Mouse (Mus musculus) forebrain, embryonic 15.5 days (tissue): Measurements from ENCODE around the gene Emx1. TPM values are rescaled to one million over a fixed set of nuclear protein-coding genes. Genes with fewer than 3 reads are reported as not detected.

Experiments used
- ATAC-seq: fragments of 200-750 bp; cut with Nextera tagmentation; replicated peaks from 2 replicates; pipeline ENCODE4 v1.8.0; 2017; ENCODE audit warnings: mild to moderate bottlenecking, moderate TSS enrichment, moderate library complexity
- H3K27ac ChIP-seq: fragments of 300-500 bp; sonication (generic); replicated peaks from 2 replicates; pipeline ENCODE4 v1.5.1; 2015; ENCODE audit warnings: mild to moderate bottlenecking, inconsistent platforms
- H3K27me3 ChIP-seq: fragments of 300-500 bp; sonication (generic); 2 replicates; pipeline ENCODE4 v1.6.1; 2015; ENCODE audit warnings: inconsistent platforms
- H3K36me3 ChIP-seq: fragments of 300-500 bp; sonication (generic); 2 replicates; pipeline ENCODE4 v1.6.1; 2015; ENCODE audit warnings: mild to moderate bottlenecking, inconsistent platforms
- H3K4me1 ChIP-seq: fragments of 300-500 bp; sonication (generic); 2 replicates; pipeline ENCODE4 v1.6.1; 2015; ENCODE audit warnings: inconsistent platforms
- H3K4me2 ChIP-seq: fragments of 300-500 bp; sonication (generic); replicated peaks from 2 replicates; pipeline ENCODE4 v1.6.1; 2015; ENCODE audit warnings: mild to moderate bottlenecking, inconsistent platforms
- H3K4me3 ChIP-seq: fragments of 300-500 bp; sonication (generic); 2 replicates; pipeline ENCODE4 v1.5.1; 2015; ENCODE audit warnings: mild to moderate bottlenecking, inconsistent platforms
- H3K9ac ChIP-seq: fragments of 300-500 bp; sonication (generic); replicated peaks from 2 replicates; pipeline ENCODE4 v1.6.1; 2015; ENCODE audit warnings: mild to moderate bottlenecking, inconsistent platforms
- H3K9me3 ChIP-seq: fragments of 300-500 bp; sonication (generic); 2 replicates; pipeline ENCODE4 v1.6.1; 2016; ENCODE audit warnings: inconsistent platforms
- WGBS: fragments of 180-500 bp; shearing (Covaris S2); methylation state at CpG from one replicate; pipeline ENCODE4 v1.1.7; 2015; ENCODE audit warnings: mixed read lengths; 5-methylcytosine and 5-hydroxymethylcytosine counted together
- polyA plus RNA-seq: library from polyadenylated mRNA; unstranded; fragments of >200 nt; fragmentation: Nextera tagmentation; extraction: Ambion mirVana; gene quantifications from 2 replicates; pipeline ENCODE4 v1.2.1, GENCODE M21; 2015

The Emx1 gene
- polyA plus RNA-seq, 1 experiment from 2014 or later = 68.9 TPM

DNA sequence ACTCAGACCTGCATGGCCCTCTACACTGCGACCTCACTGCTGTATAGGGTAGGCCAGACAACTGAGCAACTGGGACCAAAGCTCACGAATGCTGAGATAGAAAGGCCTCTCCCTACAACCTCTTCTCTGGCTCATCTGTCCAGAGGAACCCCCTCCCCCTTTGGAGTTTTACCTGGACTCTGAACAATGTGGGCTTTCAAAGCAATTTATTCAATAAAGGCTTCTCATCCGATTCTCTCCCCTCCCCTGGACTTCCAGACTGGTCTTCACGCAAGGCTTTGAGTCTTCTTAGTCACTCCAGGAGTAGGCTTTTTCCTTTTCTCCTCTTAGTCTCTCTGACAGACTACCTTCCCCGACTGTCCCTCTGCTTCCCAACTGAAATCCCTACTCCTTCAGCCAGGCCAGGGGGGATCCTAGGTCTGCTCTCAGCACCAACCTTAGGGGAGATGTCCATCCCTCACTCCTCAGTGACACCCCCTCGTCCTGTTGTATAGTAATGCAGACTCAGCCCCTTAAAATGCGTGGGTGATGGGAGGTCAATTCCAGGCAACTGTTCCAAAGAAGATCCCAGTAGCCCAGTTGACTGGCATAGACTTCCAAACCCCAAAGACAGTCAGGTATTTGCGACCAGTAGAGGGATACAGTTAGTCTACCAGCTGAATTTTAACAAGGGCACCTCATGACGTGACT is 4.7 kb downstream of the Emx1 start:
- WGBS = 24% methylated on average over 9 of the region's 9 CpGs
- Histone ChIP-seq H3K4me3 (peak overlapping the region; percentile 58), H3K9me3 (no peaks in the 10 kb centered on the region), H3K36me3 (no peaks in the 10 kb centered on the region), H3K27ac (0 out of 2 replicates have a peak overlapping the region, but pooled peaks have one; percentile 23), H3K4me1 (peaks cover 73% of the 10 kb centered on the region), H3K4me2 (peak overlapping the region; percentile 54), H3K27me3 (peaks cover 8% of the 10 kb centered on the region), H3K9ac (peak overlapping the region; percentile 72)
- ATAC-seq = no peak

GRCm38 (mm10) chr6:85193381-85194318 is 6.4 kb downstream of the Emx1 start:
- WGBS = 3% methylated on average over 29 of the region's 29 CpGs
- Histone ChIP-seq H3K27me3 (peaks cover 8% of the 10 kb centered on the region), H3K9ac (peak overlapping the region; percentile 72)

DNA sequence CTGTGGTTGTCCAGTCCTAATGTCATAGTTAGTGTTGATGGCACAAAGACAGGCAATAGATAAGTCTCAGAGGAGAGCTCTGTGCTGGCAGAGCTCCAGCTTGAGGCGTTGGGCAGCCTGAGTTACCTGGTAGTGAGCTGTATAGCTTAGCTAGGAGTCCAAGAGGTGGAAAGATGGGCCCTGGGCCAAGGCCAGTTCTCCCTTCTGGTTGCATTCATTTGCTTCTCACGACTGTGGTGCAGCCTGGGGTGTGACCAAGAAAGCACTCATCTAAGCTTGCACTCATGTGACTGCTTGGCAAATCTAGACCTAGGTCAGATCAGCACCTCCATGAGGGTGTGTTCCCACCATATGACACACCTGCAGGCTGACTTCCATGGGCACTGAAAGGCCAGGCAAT is 10.7 kb downstream of the Emx1 start:
- H3K4me1 ChIP-seq = peaks cover 26% of the 10 kb centered on the region
- ATAC-seq = no peak
- H3K27ac ChIP-seq = no peak overlapping the region
- no peaks in the 10 kb centered on the region; the same call in none of the 2 replicates for H3K27me3 ChIP-seq
- H3K36me3 ChIP-seq = no peaks in the 10 kb centered on the region
- H3K9ac ChIP-seq = no peak overlapping the region
- WGBS = 49% methylated on average over 2 of the region's 2 CpGs
- no peak overlapping the region for H3K4me2 ChIP-seq
- H3K9me3 ChIP-seq = no peaks in the 10 kb centered on the region
- H3K4me3 ChIP-seq = no peak overlapping the region

More at GRCm38 (mm10) chr6:85193381-85194318, 6.4 kb downstream of the Emx1 start:
- H3K9me3 ChIP-seq = no peaks in the 10 kb centered on the region
- peaks cover 59% of the 10 kb centered on the region for H3K4me1 ChIP-seq
- peak overlapping the region; percentile 54 for H3K4me2 ChIP-seq
- H3K36me3 ChIP-seq = no peaks in the 10 kb centered on the region
- peak; percentile 62 for ATAC-seq
- H3K4me3 ChIP-seq = peak overlapping the region; percentile 58
- peak overlapping the region; percentile 67 for H3K27ac ChIP-seq

- no peaks in the 10 kb centered on the region for H3K9me3 ChIP-seq
- H3K4me2 ChIP-seq = 0 out of 2 replicates have a peak overlapping the region, but pooled peaks have one; percentile 5
- peak overlapping the region; percentile 91 for H3K27ac ChIP-seq
- peaks cover 2% of the 10 kb centered on the region; the same call in 1 of the 2 replicates for H3K36me3 ChIP-seq
- H3K9ac ChIP-seq = peak overlapping the region; percentile 22; the same call in 1 of the 2 replicates
- ATAC-seq = peak; percentile 55
- H3K4me3 ChIP-seq = no peak overlapping the region
- no peaks in the 10 kb centered on the region for H3K27me3 ChIP-seq
- 29% methylated on average over 16 of the region's 16 CpGs for WGBS
- peaks cover 27% of the 10 kb centered on the region for H3K4me1 ChIP-seq
These were observed 19.1 kb downstream of the Emx1 start for GRCm38 (mm10) chr6:85206182-85206938.

DNA sequence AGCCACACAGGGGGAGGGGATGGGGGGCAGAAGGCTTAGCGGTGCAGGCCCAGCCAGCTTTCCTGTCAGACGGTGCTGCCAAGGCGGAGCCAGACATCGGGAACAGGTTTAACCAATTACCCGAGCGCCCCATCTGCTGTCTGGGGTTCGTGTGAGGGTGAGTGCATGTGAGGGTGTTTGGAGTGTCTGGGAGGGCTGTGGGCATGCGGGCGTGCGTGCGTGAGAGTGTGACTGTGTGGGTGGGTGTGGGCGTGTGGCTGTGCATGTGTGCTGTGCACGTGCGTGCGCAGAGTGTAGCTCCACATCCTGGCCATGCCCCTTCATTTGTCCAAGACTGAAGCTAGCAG is 19.7 kb downstream of the Emx1 start:
- ATAC-seq = peak; percentile 88
- Histone ChIP-seq H3K27me3 (no peaks in the 10 kb centered on the region), H3K4me1 (peaks cover 27% of the 10 kb centered on the region), H3K9me3 (no peaks in the 10 kb centered on the region), H3K36me3 (peaks cover 2% of the 10 kb centered on the region; the same call in 1 of the 2 replicates), H3K4me3 (no peak overlapping the region), H3K9ac (no peak overlapping the region), H3K27ac (peak overlapping the region; percentile 91), H3K4me2 (0 out of 2 replicates have a peak overlapping the region, but pooled peaks have one; percentile 5)
- WGBS = 38% methylated on average over 15 of the region's 15 CpGs

DNA sequence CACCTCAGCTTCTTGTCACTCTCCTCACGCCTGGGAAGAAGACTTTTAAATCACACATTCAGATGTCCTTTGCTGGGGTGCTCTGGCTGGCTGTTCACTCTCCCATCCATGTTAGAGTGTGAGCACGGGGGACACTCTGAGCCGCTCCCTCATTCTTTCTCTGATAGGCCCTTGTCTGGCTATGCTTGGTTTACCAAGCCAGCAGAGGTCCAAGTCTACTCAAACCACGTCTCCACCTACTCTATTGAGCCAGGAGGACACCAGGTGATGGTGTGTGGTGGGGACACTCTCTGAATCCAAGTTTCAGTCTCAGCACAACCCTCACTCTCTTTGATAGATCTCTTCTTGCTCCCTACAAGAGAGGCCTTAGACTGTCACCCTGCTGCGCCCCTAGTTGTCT is 20.1 kb downstream of the Emx1 start:
- Histone ChIP-seq H3K27ac (peak overlapping the region; percentile 91), H3K9ac (no peak overlapping the region), H3K4me3 (no peak overlapping the region), H3K27me3 (no peaks in the 10 kb centered on the region), H3K4me1 (peaks cover 27% of the 10 kb centered on the region), H3K9me3 (no peaks in the 10 kb centered on the region), H3K36me3 (peaks cover 2% of the 10 kb centered on the region; the same call in 1 of the 2 replicates), H3K4me2 (no peak overlapping the region)
- no peak for ATAC-seq
- WGBS = 71% methylated on average over 5 of the region's 5 CpGs

DNA sequence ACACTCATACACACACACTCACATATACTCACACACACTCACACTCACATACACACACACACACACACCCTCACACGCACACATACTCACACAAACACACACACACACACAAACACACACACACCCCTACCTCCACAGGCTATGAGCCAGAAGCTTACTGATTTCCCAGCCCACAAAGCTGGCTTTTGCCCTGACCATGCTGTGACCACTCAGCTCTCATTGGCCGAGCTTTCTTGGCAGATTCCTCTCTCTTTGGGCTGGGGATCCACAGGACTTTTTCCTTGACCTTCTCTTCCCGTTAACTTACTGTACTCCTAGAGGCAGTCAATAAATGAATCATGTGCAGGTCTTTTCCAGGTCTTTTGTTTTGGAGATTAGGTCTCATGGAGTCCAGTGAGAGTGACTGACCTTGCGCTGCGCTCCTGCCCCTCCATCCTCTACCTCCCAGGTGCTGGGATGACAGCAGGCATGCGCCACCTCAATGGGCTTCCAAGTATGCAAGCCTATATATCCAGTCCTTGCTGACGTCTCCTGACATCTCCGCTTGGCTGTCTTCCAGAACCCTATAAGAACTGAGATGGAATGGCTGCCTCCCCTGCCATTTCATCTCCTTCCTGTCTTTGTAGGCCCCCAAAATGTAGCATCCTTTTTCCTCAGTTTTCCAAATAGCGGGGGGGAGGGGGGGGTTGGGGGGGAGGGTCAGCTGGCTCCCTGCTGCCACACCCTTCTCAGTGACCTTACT is 22.2 kb downstream of the Emx1 start:
- H3K9ac ChIP-seq = no peak overlapping the region
- ATAC-seq = no peak
- 76% methylated on average over 9 of the region's 9 CpGs for WGBS

GRCm38 (mm10) chr6:85210686-85211085 is 23.4 kb downstream of the Emx1 start:
- H3K27ac ChIP-seq = no peak overlapping the region
- no peaks in the 10 kb centered on the region for H3K36me3 ChIP-seq
- H3K27me3 ChIP-seq = no peaks in the 10 kb centered on the region
- H3K4me2 ChIP-seq = no peak overlapping the region
- no peak for ATAC-seq
- H3K9me3 ChIP-seq = no peaks in the 10 kb centered on the region
- no peak overlapping the region for H3K9ac ChIP-seq
- 60% methylated on average over 1 of the region's 1 CpGs for WGBS
- H3K4me3 ChIP-seq = no peak overlapping the region
- H3K4me1 ChIP-seq = peaks cover 31% of the 10 kb centered on the region

More for the DNA sequence above, 22.2 kb downstream of the Emx1 start:
- Histone ChIP-seq H3K27ac (no peak overlapping the region), H3K36me3 (peaks cover 2% of the 10 kb centered on the region; the same call in 1 of the 2 replicates), H3K27me3 (no peaks in the 10 kb centered on the region), H3K9me3 (no peaks in the 10 kb centered on the region), H3K4me1 (peaks cover 27% of the 10 kb centered on the region), H3K4me2 (no peak overlapping the region), H3K4me3 (no peak overlapping the region)

DNA sequence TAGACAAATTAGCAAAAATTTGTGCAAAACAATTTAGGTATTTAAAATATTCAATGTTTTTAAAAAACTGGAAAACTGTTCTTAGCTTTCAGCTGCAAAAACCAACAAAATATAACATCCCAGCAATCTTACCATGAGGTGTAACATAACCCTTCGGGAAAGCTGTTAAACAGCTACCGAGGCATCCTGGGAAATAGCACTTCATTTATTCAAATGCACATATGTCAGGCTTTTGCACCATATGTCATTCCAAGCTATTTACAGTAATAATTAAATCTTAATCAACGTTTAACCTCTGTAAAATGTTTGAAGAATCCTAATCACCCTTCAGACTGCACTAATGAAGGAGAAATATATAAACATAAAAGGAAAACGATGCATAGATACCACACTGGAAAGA is 31.0 kb downstream of the Emx1 start:
- Histone ChIP-seq H3K9me3 (no peaks in the 10 kb centered on the region), H3K4me2 (no peak overlapping the region), H3K9ac (no peak overlapping the region), H3K27ac (peak overlapping the region; percentile 93), H3K27me3 (no peaks in the 10 kb centered on the region), H3K36me3 (no peaks in the 10 kb centered on the region), H3K4me1 (peaks cover 53% of the 10 kb centered on the region), H3K4me3 (no peak overlapping the region)
- WGBS = 34% methylated on average over 4 of the region's 4 CpGs
- peak; percentile 74 for ATAC-seq

- 29% methylated on average over 5 of the region's 5 CpGs for WGBS
- Histone ChIP-seq H3K27me3 (no peaks in the 10 kb centered on the region), H3K27ac (peak overlapping the region; percentile 93), H3K4me3 (no peak overlapping the region), H3K9me3 (no peaks in the 10 kb centered on the region), H3K9ac (no peak overlapping the region), H3K4me2 (no peak overlapping the region), H3K36me3 (no peaks in the 10 kb centered on the region), H3K4me1 (peaks cover 59% of the 10 kb centered on the region)
- ATAC-seq = peak; percentile 60
These were observed 31.6 kb downstream of the Emx1 start for GRCm38 (mm10) chr6:85218684-85219445.
